Mouse (Mus musculus): ENCODE measurements around the gene Samd8. TPM values are rescaled to one million over a fixed set of nuclear protein-coding genes. Genes with fewer than 3 reads are reported as not detected.

Gene Samd8
- polyA plus RNA-seq, 1 experiment from 2014 or later = 16.9 TPM

GRCm38 (mm10) chr14:21846827-21847380 is 96.6 kb downstream of the Samd8 start:
- H3K9me3 ChIP-seq = no peaks in the 10 kb centered on the region
- WGBS = 18% methylated on average over 10 of the region's 10 CpGs
- peak overlapping the region; percentile 70 for H3K4me3 ChIP-seq
- no peak for ATAC-seq (ENCODE audit: low read depth)
- peaks cover 52% of the 10 kb centered on the region for H3K36me3 ChIP-seq
- H3K4me2 ChIP-seq = peak overlapping the region; percentile 99
- no peaks in the 10 kb centered on the region for H3K27me3 ChIP-seq
- H3K4me1 ChIP-seq (replicated peaks) = peaks cover 41% of the 10 kb centered on the region
- peak overlapping the region; percentile 81 for H3K9ac ChIP-seq
- H3K27ac ChIP-seq (replicated peaks) = no peak overlapping the region

GRCm38 (mm10) chr14:21847381-21848165 is 97.2 kb downstream of the Samd8 start:
- Histone ChIP-seq H3K4me2 (peak overlapping the region; percentile 99), H3K27me3 (peaks cover 3% of the 10 kb centered on the region; the same call in 1 of the 2 replicates), H3K27ac (replicated peaks) (0 out of 2 replicates have a peak overlapping the region, but pooled peaks have one; percentile 33), H3K9ac (peak overlapping the region; percentile 81), H3K4me3 (peak overlapping the region; percentile 70), H3K9me3 (no peaks in the 10 kb centered on the region), H3K4me1 (replicated peaks) (peaks cover 44% of the 10 kb centered on the region), H3K36me3 (peaks cover 45% of the 10 kb centered on the region)
- under 1% methylated on average over 50 of the region's 50 CpGs for WGBS
- peak; percentile 25 for ATAC-seq (ENCODE audit: low read depth)

Other genes starting within 250 kb of the Samd8 start
- gene Dupd1, start 36.0 kb upstream of the Samd8 start, polyA plus RNA-seq (2015; fragmentation: Nextera tagmentation; extraction: Ambion mirVana) = not detected in 2 replicates
- gene Dusp13, start 650 bp downstream of the Samd8 start, polyA plus RNA-seq (2015; fragmentation: Nextera tagmentation; extraction: Ambion mirVana) = not detected in 2 replicates
- gene Vdac2, start 74.7 kb downstream of the Samd8 start, polyA plus RNA-seq (2015; fragmentation: Nextera tagmentation; extraction: Ambion mirVana) = 276 and 284 TPM in 2 replicates
- 25.7 and 29.4 TPM in 2 replicates for gene Comtd1, start 98.4 kb downstream of the Samd8 start, polyA plus RNA-seq (2015; fragmentation: Nextera tagmentation; extraction: Ambion mirVana)
- 16.9 and 20.4 TPM in 2 replicates for gene Zfp503, start 239.1 kb downstream of the Samd8 start, polyA plus RNA-seq (2015; fragmentation: Nextera tagmentation; extraction: Ambion mirVana)